Mouse (Mus musculus): Measurements from ENCODE around the gene Zfy1.
"Not testable (repeated sequence)": the region's sequence is repeated elsewhere in the genome, so short reads cannot be mapped to it uniquely, and the experiment has no call there.

The Zfy1 gene

GRCm38 (mm10) chrY:797309-797708 is at the start of gene Zfy1:
Zfy1 (minus strand) TSS chrY:797409.
- not testable (repeated sequence) for DNase-seq (ENCODE audit: low spot score in 2 of 2)

- DNase-seq (ENCODE audit: low spot score in 2 of 2), result no peak
Measured at GRCm38 (mm10) chrY:818396-818795, 21.2 kb upstream of the Zfy1 start, which contains the start of gene Uba1y. Uba1y (plus strand) TSS chrY:818649.

GRCm38 (mm10) chrY:808991-809661 is 11.9 kb upstream of the Zfy1 start:
- DNase-seq (ENCODE audit: low spot score in 2 of 2), result no peak
